Mouse (Mus musculus) adrenal gland, adult 18-20 months (tissue): Measurements from ENCODE around the gene Tnfrsf12a. TPM values are rescaled to one million over a fixed set of nuclear protein-coding genes. Genes with fewer than 3 reads are reported as not detected.

Experiments used
- DNase-seq, 2 experiments: peaks; one replicate each; pipeline ENCODE4 v3.0.0; 2021 to 2022; ENCODE audit warnings: low spot score in 2 of 2
- total RNA-seq, 2 experiments: library from RNA; stranded (reverse); gene quantifications; 1 replicate in 1 of 2; 2 replicates in 1 of 2; pipeline ENCODE4 v1.2.3; 2021

Gene Tnfrsf12a
- total RNA-seq, 2 experiments from 2014 or later = 224 to 359 TPM

DNA sequence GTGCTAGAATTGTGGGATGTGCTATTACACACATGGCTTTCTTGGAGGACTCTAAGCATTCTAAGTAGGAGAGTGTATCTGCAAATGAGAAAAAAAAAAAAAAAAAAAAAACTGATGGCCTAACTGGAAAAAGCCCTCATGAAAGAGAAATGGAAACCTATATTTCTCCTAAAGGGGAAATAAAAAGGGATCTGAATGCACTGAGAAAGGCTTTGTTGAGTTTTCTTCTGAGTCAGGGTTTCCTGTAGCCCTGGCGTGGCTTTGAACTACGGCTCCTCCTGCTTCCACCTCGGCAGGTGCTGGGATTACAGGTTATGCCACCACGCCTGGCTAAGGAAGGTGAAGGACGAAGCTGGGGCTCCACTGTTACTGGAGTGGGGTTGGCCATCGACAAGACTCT, 23.3 kb downstream of the Tnfrsf12a start:
- DNase-seq = no peak

DNA sequence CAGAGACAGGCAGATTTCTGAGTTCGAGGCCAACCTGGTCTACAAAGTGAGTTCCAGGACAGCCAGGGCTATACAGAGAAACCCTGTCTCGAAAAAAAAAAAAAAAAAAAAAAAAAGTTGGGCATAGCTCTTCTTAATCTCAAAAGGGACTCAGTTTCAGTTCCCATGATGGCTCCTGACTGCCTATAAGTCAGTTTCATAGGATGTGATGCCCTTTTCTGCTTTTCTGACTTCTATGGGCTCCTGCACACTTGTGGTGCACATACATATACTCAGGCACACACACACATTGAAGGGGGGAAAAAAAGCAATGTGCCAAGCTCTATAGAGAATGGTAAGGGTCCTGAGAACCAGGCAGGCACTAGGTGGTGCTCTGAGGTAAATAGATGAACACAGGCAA, 23.9 kb downstream of the Tnfrsf12a start:
- no peak for DNase-seq

- no peak for DNase-seq
Measured at GRCm38 (mm10) chr17:23651363-23651762, 25.9 kb downstream of the Tnfrsf12a start.

GRCm38 (mm10) chr17:23645894-23646293, 31.4 kb downstream of the Tnfrsf12a start:
- no peak for DNase-seq

DNA sequence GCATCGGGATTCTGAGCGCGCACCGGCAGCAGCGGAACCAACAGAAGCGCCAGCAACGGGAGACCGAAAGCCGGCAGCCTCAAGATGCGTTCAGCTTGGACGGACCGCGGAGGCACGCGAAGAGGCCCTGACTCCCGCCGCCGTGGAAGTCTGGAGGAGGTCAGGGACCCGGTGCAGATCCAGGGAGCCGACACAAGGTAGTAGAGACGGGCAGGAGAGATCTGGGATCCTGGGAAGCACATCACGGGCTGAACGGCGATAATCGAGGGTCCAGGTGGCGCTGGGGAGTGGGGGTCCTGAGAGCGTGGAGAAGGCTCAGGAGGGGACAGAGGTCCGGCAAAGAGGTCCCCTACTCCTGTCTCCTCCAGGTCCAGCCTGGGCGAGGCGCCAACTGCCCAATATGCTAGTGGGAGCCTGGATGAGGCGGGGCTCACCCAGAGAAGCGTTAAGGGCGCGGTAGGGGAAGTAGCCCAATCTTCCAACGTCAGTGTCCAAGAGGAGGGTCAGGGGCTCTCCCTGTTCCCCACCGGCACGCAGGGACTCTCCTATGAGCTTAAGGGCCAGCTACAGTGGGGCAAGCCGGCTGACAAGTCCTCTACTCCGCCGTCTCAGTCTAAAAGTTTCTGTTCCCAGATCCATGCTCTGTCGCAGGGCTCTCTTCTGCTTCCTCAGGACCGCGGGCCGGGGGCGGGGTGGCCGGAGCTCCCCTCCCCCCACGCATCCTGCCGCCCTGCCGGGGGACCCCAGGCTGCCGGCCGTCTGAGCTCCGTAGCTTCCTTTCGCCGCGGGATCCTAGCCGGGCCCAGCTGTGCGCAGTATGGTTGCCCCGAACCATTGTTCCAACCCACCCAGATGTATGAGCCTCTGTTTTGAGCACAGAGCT, 32.4 kb downstream of the Tnfrsf12a start, which contains the start of gene Mmp25:
TSS of gene Mmp25 (minus strand) at position 665 of the 883 bp plus-strand sequence.
- no peak for DNase-seq

GRCm38 (mm10) chr17:23631241-23631640, 46.0 kb downstream of the Tnfrsf12a start:
- no peak for DNase-seq

DNA sequence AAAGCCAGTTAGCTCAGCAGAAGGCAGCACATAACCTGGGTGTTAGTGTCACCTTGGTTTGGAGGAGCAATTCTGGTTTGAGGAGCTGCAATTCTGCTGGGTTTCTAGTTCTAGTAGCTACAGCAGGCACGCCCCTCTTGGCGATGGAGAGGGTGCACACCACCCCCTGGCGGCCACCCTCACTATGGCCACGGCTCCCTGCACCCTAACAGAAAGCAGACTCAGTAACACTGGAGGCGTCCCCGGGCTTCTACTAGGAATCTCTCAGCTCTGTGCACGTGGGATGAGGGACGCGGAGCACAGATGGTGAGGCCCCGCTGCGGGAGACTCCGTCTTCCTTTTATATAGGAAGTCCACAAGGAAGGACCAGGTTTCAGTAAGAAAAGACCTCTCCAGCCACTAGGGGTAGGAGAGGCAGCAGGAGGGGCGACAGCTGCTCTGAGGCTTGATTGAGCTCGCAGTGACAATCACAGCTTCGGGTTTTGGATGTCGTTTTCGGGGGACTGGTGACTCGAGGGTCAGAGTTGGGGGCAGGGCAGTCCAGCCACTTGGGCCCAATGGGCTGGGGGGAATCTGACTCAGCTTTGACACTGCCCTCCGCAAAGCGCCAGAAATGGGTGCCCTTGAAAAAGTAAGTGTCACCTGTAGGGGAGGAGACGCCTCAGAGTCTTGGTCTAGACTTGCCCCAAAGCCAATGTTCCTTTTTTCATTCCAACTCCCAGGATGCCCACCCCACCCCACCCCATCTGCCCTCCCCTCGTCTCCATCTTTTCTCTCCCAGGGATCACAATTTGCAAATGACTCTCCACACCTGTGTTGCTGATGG, 46.9 kb downstream of the Tnfrsf12a start:
- DNase-seq = peak; percentile 73 to 80

GRCm38 (mm10) chr17:23627813-23628212, 49.5 kb downstream of the Tnfrsf12a start:
- no peak for DNase-seq

Other genes with a start within 250 kb of the Tnfrsf12a start
- not detected for gene Vmn2r117, start 197.8 kb downstream of the Tnfrsf12a start, total RNA-seq
- 10 to 100 TPM; 11.0 to 12.3 TPM for gene Zfp213, start 113.2 kb downstream of the Tnfrsf12a start, total RNA-seq
- gene Zfp13, start 78.0 kb downstream of the Tnfrsf12a start, total RNA-seq = 1 to 10 TPM; 6.2 to 6.3 TPM
- not detected for gene Zscan10, start 76.6 kb downstream of the Tnfrsf12a start, total RNA-seq
- under 1 TPM; 0.10 TPM for gene Mmp25, start 32.2 kb downstream of the Tnfrsf12a start, total RNA-seq
- gene Bicdl2, start 17.0 kb downstream of the Tnfrsf12a start, total RNA-seq = not detected
- gene Hcfc1r1, start 3.9 kb downstream of the Tnfrsf12a start, total RNA-seq = 100 to 1,000 TPM; 153 to 154 TPM
- gene Thoc6, start 3.6 kb downstream of the Tnfrsf12a start, total RNA-seq = 10 to 100 TPM; 23.1 to 23.3 TPM
- not detected for gene Cldn6, start 1.8 kb upstream of the Tnfrsf12a start, total RNA-seq
- not detected for gene Cldn9, start 6.6 kb upstream of the Tnfrsf12a start, total RNA-seq
- 1 to 10 TPM; 2.2 to 6.7 TPM for gene 1520401A03Rik, start 45.3 kb upstream of the Tnfrsf12a start, total RNA-seq
- 1 to 10 TPM; 2.1 to 2.4 TPM for gene Pkmyt1, start 48.9 kb upstream of the Tnfrsf12a start, total RNA-seq
- 10 to 100 TPM in 1 of 2 experiments, 1 to 10 TPM in 1; 8.5 to 12.7 TPM for gene Paqr4, start 63.4 kb upstream of the Tnfrsf12a start, total RNA-seq
- gene Kremen2, start 68.4 kb upstream of the Tnfrsf12a start, total RNA-seq = under 1 TPM in 1 of 2 experiments, not detected in 1; 0.13 TPM
- 10 to 100 TPM; 72.5 to 89.3 TPM for gene Flywch1, start 94.1 kb upstream of the Tnfrsf12a start, total RNA-seq
- gene Flywch2, start 108.6 kb upstream of the Tnfrsf12a start, total RNA-seq = 10 to 100 TPM in 1 of 2 experiments, 1 to 10 TPM in 1; 8.2 to 10.9 TPM
- gene Srrm2, start 113.1 kb upstream of the Tnfrsf12a start, total RNA-seq = 100 to 1,000 TPM; 480 to 746 TPM
- 100 to 1,000 TPM; 352 to 413 TPM for gene Elob, start 151.7 kb upstream of the Tnfrsf12a start, total RNA-seq
- not detected for gene Prss33, start 158.6 kb upstream of the Tnfrsf12a start, total RNA-seq
- gene Prss32, start 166.4 kb upstream of the Tnfrsf12a start, total RNA-seq = not detected
- gene Prss41, start 166.7 kb upstream of the Tnfrsf12a start, total RNA-seq = under 1 TPM; 0.60 to 0.74 TPM
- not detected for gene Prss21, start 190.6 kb upstream of the Tnfrsf12a start, total RNA-seq
- gene Dcpp1, start 203.4 kb upstream of the Tnfrsf12a start, total RNA-seq = not detected
- not detected for gene Dcpp2, start 203.4 kb upstream of the Tnfrsf12a start, total RNA-seq
- not detected for gene Dcpp3, start 240.0 kb upstream of the Tnfrsf12a start, total RNA-seq